ENCODE assay signal across 26 mouse cellular contexts in genomic region chr6:125236341-125236740, GRCm38 (mm10). TPM values are rescaled to one million over a fixed set of nuclear protein-coding genes. Genes with fewer than 3 reads are reported as not detected.
DNase-seq lines count a peak whose midpoint lies in the region; ATAC-seq and TF ChIP-seq lines count a peak whose summit lies in the region.
"Had no signal": no experiment of that assay in that cellular context is flagged by ENCODE, and none has a peak within 500 bp of the region (broad histone marks: within the 10 kb centered on the region; RNA-seq: fewer than 3 reads in every experiment).

No protein-coding gene starts in this region.

- peak overlapping the region; percentile 49 for H3K27ac ChIP-seq in heart, embryonic 16.5 days (ENCODE audit: low read length)
- H3K27ac ChIP-seq in heart, embryonic 10.5 days, result no peak overlapping the region
- peak overlapping the region; percentile 34; the same call in 1 of the 2 replicates for H3K27ac ChIP-seq in midbrain, embryonic 10.5 days (replicated peaks)
- no peak overlapping the region for H3K27ac ChIP-seq in midbrain, postnatal 0 days (ENCODE audit: low read depth, low read length)
- H3K27ac ChIP-seq: hindbrain, postnatal 0 days; limb, embryonic 15.5 days; neural tube, embryonic 15.5 days had no signal

- no peak for DNase-seq in heart, embryonic 10.5 days (ENCODE audit: low spot score)
- DNase-seq in midbrain, embryonic 10.5 days (ENCODE audit: low spot score), result no peak
- DNase-seq in midbrain, postnatal 0 days (ENCODE audit: low spot score), result no peak
- peak; percentile 30 for DNase-seq in retina, embryonic 14.5 days (ENCODE audit: low spot score)
- DNase-seq in thymus, postnatal 14 days, result peak; percentile 67
- DNase-seq: adrenal gland, adult 2 months; B cell, adult 2 months; cerebellum, adult 11-12 months; cerebellum, postnatal 10 days; forebrain, postnatal 0 days; gastrocnemius, postnatal 25 days; heart, postnatal 10 days; kidney, adult 9 months; kidney, postnatal 14 days; left cerebral cortex, postnatal 4 days; lung, adult 18-20 months; lung, postnatal 14 days had no signal

- H3K9ac ChIP-seq in heart, embryonic 16.5 days (ENCODE audit: low read length), result peak overlapping the region; percentile 37
- no peak overlapping the region for H3K9ac ChIP-seq in midbrain, postnatal 0 days (replicated peaks; ENCODE audit: low read length, poor library complexity, severe bottlenecking)
- H3K9ac ChIP-seq: forebrain, postnatal 0 days; limb, embryonic 15.5 days; neural tube, embryonic 15.5 days had no signal

- H3K36me3 ChIP-seq in heart, embryonic 16.5 days (ENCODE audit: control insufficient read depth, insufficient read depth), result no peaks in the 10 kb centered on the region
- no peaks in the 10 kb centered on the region for H3K36me3 ChIP-seq in heart, embryonic 10.5 days
- H3K36me3 ChIP-seq in midbrain, embryonic 10.5 days, result no peaks in the 10 kb centered on the region
- H3K36me3 ChIP-seq in midbrain, postnatal 0 days (ENCODE audit: insufficient read depth, low read length), result no peaks in the 10 kb centered on the region
- H3K36me3 ChIP-seq: limb, embryonic 15.5 days; neural tube, embryonic 15.5 days had no signal

- peaks cover 25% of the 10 kb centered on the region for H3K4me1 ChIP-seq in heart, embryonic 16.5 days (ENCODE audit: control insufficient read depth, insufficient read depth, low read length)
- H3K4me1 ChIP-seq in heart, embryonic 10.5 days, result peaks cover 41% of the 10 kb centered on the region
- peaks cover 37% of the 10 kb centered on the region for H3K4me1 ChIP-seq in midbrain, embryonic 10.5 days
- no peaks in the 10 kb centered on the region for H3K4me1 ChIP-seq in midbrain, postnatal 0 days (ENCODE audit: insufficient read depth, low read length)

- TF ChIP-seq CTCF in midbrain, postnatal 0 days (IDR thresholded peaks at IDR 0.05), result no peak

- H3K4me3 ChIP-seq in heart, embryonic 16.5 days (ENCODE audit: low read length), result peak overlapping the region; percentile 35
- H3K4me3 ChIP-seq in heart, embryonic 10.5 days, result no peak overlapping the region
- H3K4me3 ChIP-seq in midbrain, embryonic 10.5 days, result no peak overlapping the region
- no peak overlapping the region for H3K4me3 ChIP-seq in midbrain, postnatal 0 days (ENCODE audit: low read depth, low read length)
- H3K4me3 ChIP-seq: limb, embryonic 15.5 days; neural tube, embryonic 15.5 days had no signal

- H3K4me2 ChIP-seq in heart, embryonic 16.5 days (ENCODE audit: low read depth, low read length), result peak overlapping the region; percentile 8
- no peak overlapping the region for H3K4me2 ChIP-seq in midbrain, postnatal 0 days (ENCODE audit: low read depth, low read length, poor library complexity, severe bottlenecking)
- H3K4me2 ChIP-seq: limb, embryonic 15.5 days; neural tube, embryonic 15.5 days had no signal

- ATAC-seq in heart, embryonic 16.5 days (replicated peaks; ENCODE audit: extremely low read depth, insufficient read depth, low FRiP score), result no peak; the same call in 1 of the 2 replicates
- ATAC-seq in midbrain, postnatal 0 days (ENCODE audit: low FRiP score), result no peak
- no peak for ATAC-seq in CD4-positive, CD25-positive, alpha-beta regulatory T cell, adult 4 months
- ATAC-seq: forebrain, postnatal 0 days; hindbrain, postnatal 0 days; intestine, embryonic 16.5 days had no signal

- 79% methylated on average over 6 of the region's 6 CpGs for WGBS in heart, embryonic 16.5 days
- WGBS in heart, embryonic 10.5 days, result 83% methylated on average over 6 of the region's 6 CpGs
- WGBS in midbrain, embryonic 10.5 days, result 64% methylated on average over 6 of the region's 6 CpGs
- 68% methylated on average over 6 of the region's 6 CpGs for WGBS in midbrain, postnatal 0 days

- no peaks in the 10 kb centered on the region for H3K9me3 ChIP-seq in heart, embryonic 16.5 days (replicated peaks; ENCODE audit: control insufficient read depth, low read length)
- no peaks in the 10 kb centered on the region for H3K9me3 ChIP-seq in heart, embryonic 10.5 days
- no peaks in the 10 kb centered on the region for H3K9me3 ChIP-seq in midbrain, embryonic 10.5 days (replicated peaks)
- no peaks in the 10 kb centered on the region for H3K9me3 ChIP-seq in midbrain, postnatal 0 days (ENCODE audit: low read length)
- H3K9me3 ChIP-seq: limb, embryonic 15.5 days; neural tube, embryonic 15.5 days had no signal

- H3K27me3 ChIP-seq in heart, embryonic 16.5 days (ENCODE audit: control insufficient read depth, insufficient read depth, low read length), result no peaks in the 10 kb centered on the region
- no peaks in the 10 kb centered on the region for H3K27me3 ChIP-seq in heart, embryonic 10.5 days (ENCODE audit: insufficient read depth, poor library complexity, severe bottlenecking)
- no peaks in the 10 kb centered on the region for H3K27me3 ChIP-seq in midbrain, embryonic 10.5 days (ENCODE audit: low read depth, poor library complexity, severe bottlenecking)
- no peaks in the 10 kb centered on the region for H3K27me3 ChIP-seq in midbrain, postnatal 0 days (ENCODE audit: insufficient read depth, low read length)
- H3K27me3 ChIP-seq: limb, embryonic 15.5 days; neural tube, embryonic 15.5 days had no signal

RNA-seq across cellular contexts. Expression of gene Cd27, which starts 0.5 kb away (rescaled TPM):
- polyA plus RNA-seq in heart, embryonic 16.5 days (2015; fragmentation: Nextera tagmentation; extraction: Ambion mirVana), result 7.9 and 18.5 TPM in 2 replicates
- polyA plus RNA-seq in heart, embryonic 10.5 days (2016; fragmentation: Nextera tagmentation; extraction: Ambion mirVana), result 1.3 and 2.1 TPM in 2 replicates
- polyA plus RNA-seq in midbrain, embryonic 10.5 days (2016; fragmentation: Nextera tagmentation; extraction: Ambion mirVana), result 2.1 and 2.2 TPM in 2 replicates
- total RNA-seq in midbrain, postnatal 0 days (2014; rRNA removed), result not detected in 2 replicates
- polyA plus RNA-seq in midbrain, postnatal 0 days (2015; fragmentation: Nextera tagmentation; extraction: Ambion mirVana), result 0.70 TPM in 1 of 2 replicates, not detected in the other
- polyA plus RNA-seq in CD4-positive, CD25-positive, alpha-beta regulatory T cell, adult 4 months (2017; shearing (Covaris generic)), result 100 to 1,000 TPM; 638 to 724 TPM
- total RNA-seq: forebrain, postnatal 0 days; hindbrain, postnatal 0 days; layer of hippocampus, adult 18-20 months; layer of hippocampus, postnatal 14 days; left cerebral cortex, postnatal 4 days; MEL had no signal

RNA-seq across cellular contexts. Expression of gene Tapbpl, which starts 4.7 kb away (rescaled TPM):
- 7.4 and 9.1 TPM in 2 replicates for polyA plus RNA-seq in heart, embryonic 16.5 days (2015; fragmentation: Nextera tagmentation; extraction: Ambion mirVana)
- 2.7 and 3.1 TPM in 2 replicates for polyA plus RNA-seq in heart, embryonic 10.5 days (2016; fragmentation: Nextera tagmentation; extraction: Ambion mirVana)
- polyA plus RNA-seq in midbrain, embryonic 10.5 days (2016; fragmentation: Nextera tagmentation; extraction: Ambion mirVana), result 1.5 and 2.0 TPM in 2 replicates
- 4.7 and 6.2 TPM in 2 replicates for total RNA-seq in midbrain, postnatal 0 days (2014; rRNA removed)
- 9.0 and 9.7 TPM in 2 replicates for polyA plus RNA-seq in midbrain, postnatal 0 days (2015; fragmentation: Nextera tagmentation; extraction: Ambion mirVana)
- polyA plus RNA-seq in CD4-positive, CD25-positive, alpha-beta regulatory T cell, adult 4 months (2017; shearing (Covaris generic)), result 100 to 1,000 TPM in 1 of 2 experiments, 10 to 100 TPM in 1; 88.2 to 156 TPM

RNA-seq across cellular contexts. Expression of gene Vamp1, which starts 21.0 kb away (rescaled TPM):
- 7.0 and 8.4 TPM in 2 replicates for polyA plus RNA-seq in heart, embryonic 16.5 days (2015; fragmentation: Nextera tagmentation; extraction: Ambion mirVana)
- polyA plus RNA-seq in heart, embryonic 10.5 days (2016; fragmentation: Nextera tagmentation; extraction: Ambion mirVana), result 3.4 TPM in 2 replicates
- polyA plus RNA-seq in midbrain, embryonic 10.5 days (2016; fragmentation: Nextera tagmentation; extraction: Ambion mirVana), result 4.2 and 5.1 TPM in 2 replicates
- total RNA-seq in midbrain, postnatal 0 days (2014; rRNA removed), result 42.7 and 47.6 TPM in 2 replicates
- polyA plus RNA-seq in midbrain, postnatal 0 days (2015; fragmentation: Nextera tagmentation; extraction: Ambion mirVana), result 40.5 and 46.0 TPM in 2 replicates
- 10 to 100 TPM; 17.0 to 28.4 TPM for polyA plus RNA-seq in CD4-positive, CD25-positive, alpha-beta regulatory T cell, adult 4 months (2017; shearing (Covaris generic))

RNA-seq across cellular contexts. Expression of gene Mrpl51, which starts 44.7 kb away (rescaled TPM):
- polyA plus RNA-seq in heart, embryonic 16.5 days (2015; fragmentation: Nextera tagmentation; extraction: Ambion mirVana), result 270 and 281 TPM in 2 replicates
- 246 and 251 TPM in 2 replicates for polyA plus RNA-seq in heart, embryonic 10.5 days (2016; fragmentation: Nextera tagmentation; extraction: Ambion mirVana)
- 211 and 231 TPM in 2 replicates for polyA plus RNA-seq in midbrain, embryonic 10.5 days (2016; fragmentation: Nextera tagmentation; extraction: Ambion mirVana)
- 23.3 and 48.2 TPM in 2 replicates for total RNA-seq in midbrain, postnatal 0 days (2014; rRNA removed)
- polyA plus RNA-seq in midbrain, postnatal 0 days (2015; fragmentation: Nextera tagmentation; extraction: Ambion mirVana), result 136 and 145 TPM in 2 replicates
- polyA plus RNA-seq in CD4-positive, CD25-positive, alpha-beta regulatory T cell, adult 4 months (2017; shearing (Covaris generic)), result 10 to 100 TPM; 67.5 to 77.7 TPM

RNA-seq across cellular contexts. Expression of gene Ncapd2, which starts 44.8 kb away (rescaled TPM):
- 97.4 and 99.3 TPM in 2 replicates for polyA plus RNA-seq in heart, embryonic 16.5 days (2015; fragmentation: Nextera tagmentation; extraction: Ambion mirVana)
- 128 and 140 TPM in 2 replicates for polyA plus RNA-seq in heart, embryonic 10.5 days (2016; fragmentation: Nextera tagmentation; extraction: Ambion mirVana)
- 236 and 246 TPM in 2 replicates for polyA plus RNA-seq in midbrain, embryonic 10.5 days (2016; fragmentation: Nextera tagmentation; extraction: Ambion mirVana)
- 29.8 and 33.7 TPM in 2 replicates for total RNA-seq in midbrain, postnatal 0 days (2014; rRNA removed)
- polyA plus RNA-seq in midbrain, postnatal 0 days (2015; fragmentation: Nextera tagmentation; extraction: Ambion mirVana), result 18.4 and 21.0 TPM in 2 replicates
- polyA plus RNA-seq in CD4-positive, CD25-positive, alpha-beta regulatory T cell, adult 4 months (2017; shearing (Covaris generic)), result 10 to 100 TPM; 22.6 to 49.4 TPM

Comparison
In these comparisons a context has a peak if more than half of its experiments do, and no peak if none do; other contexts are left out.
1. H3K27ac ChIP-seq: peak in heart, embryonic 16.5 days (single experiment) and midbrain, embryonic 10.5 days (single experiment); none in heart, embryonic 10.5 days (single experiment) and midbrain, postnatal 0 days (single experiment).
2. DNase-seq: peak in retina, embryonic 14.5 days (single experiment) and thymus, postnatal 14 days (single experiment); none in heart, embryonic 10.5 days (single experiment), midbrain, embryonic 10.5 days (single experiment) and midbrain, postnatal 0 days (single experiment).
3. RNA of gene Cd27, which starts 0.5 kb away (polyA plus RNA-seq): 638 to 724 TPM in CD4-positive, CD25-positive, alpha-beta regulatory T cell, adult 4 months; 7.9 to 18.5 TPM in heart, embryonic 16.5 days, 2.1 to 2.2 TPM in midbrain, embryonic 10.5 days, 1.3 to 2.1 TPM in heart, embryonic 10.5 days and 0.70 TPM in midbrain, postnatal 0 days; every median in the first group is over 10 times any median in the second.